Mouse (Mus musculus) kidney, postnatal 0 days (tissue): ENCODE measurements around the gene Arrb2. TPM values are rescaled to one million over a fixed set of nuclear protein-coding genes. Genes with fewer than 3 reads are reported as not detected.

Experiments
- ATAC-seq: fragments of 200-750 bp; cut with Nextera tagmentation; replicated peaks from 2 replicates; pipeline ENCODE4 v1.8.0; 2017; ENCODE audit warnings: low read depth, moderate number of reproducible peaks, moderate TSS enrichment, moderate library complexity; ENCODE audit not compliant: low FRiP score
- DNase-seq: peaks from one replicate; pipeline ENCODE4 v3.0.0-alpha.2; 2016; ENCODE audit warnings: low spot score
- H3K27ac ChIP-seq: fragments of 300-500 bp; sonication (generic); 2 replicates; pipeline ENCODE4 v1.5.1; 2014; ENCODE audit warnings: mild to moderate bottlenecking
- H3K27me3 ChIP-seq: fragments of 300-500 bp; sonication (generic); 2 replicates; pipeline ENCODE4 v1.6.1; 2014; ENCODE audit warnings: low read length, mixed read lengths; ENCODE audit not compliant: insufficient read depth
- H3K36me3 ChIP-seq: fragments of 300-500 bp; sonication (generic); 2 replicates; pipeline ENCODE4 v1.6.1; 2014; ENCODE audit warnings: low read length, mixed read lengths; ENCODE audit not compliant: insufficient read depth
- H3K4me1 ChIP-seq: fragments of 300-500 bp; sonication (generic); replicated peaks from 2 replicates; pipeline ENCODE4 v1.6.1; 2014; ENCODE audit warnings: antibody characterized with exemption, low read length, mixed read lengths; ENCODE audit not compliant: insufficient read depth
- H3K4me2 ChIP-seq: fragments of 300-500 bp; sonication (generic); 2 replicates; pipeline ENCODE4 v1.6.1; 2014; ENCODE audit warnings: mild to moderate bottlenecking, low read length, moderate library complexity, mixed read lengths
- H3K4me3 ChIP-seq: fragments of 300-500 bp; sonication (generic); replicated peaks from 2 replicates; pipeline ENCODE4 v1.5.1; 2014; ENCODE audit warnings: low read depth, low read length
- H3K9ac ChIP-seq: fragments of 300-500 bp; sonication (generic); 2 replicates; pipeline ENCODE4 v1.6.1; 2014; ENCODE audit warnings: low read depth, low read length
- H3K9me3 ChIP-seq: fragments of 300-500 bp; sonication (generic); replicated peaks from 2 replicates; pipeline ENCODE4 v1.6.1; 2016; ENCODE audit warnings: low read length, inconsistent platforms, mixed read lengths
- CTCF ChIP-seq: IDR thresholded peaks from 2 replicates; pipeline ENCODE4 v1.5.1; 2016; ENCODE audit warnings: antibody characterized with exemption, low read depth, mild to moderate bottlenecking, moderate library complexity
- WGBS: fragments of 180-500 bp; shearing (Covaris S2); extraction: QIAGEN DNeasy Blood & Tissue Kit; methylation state at CpG from one replicate; pipeline ENCODE4 v1.1.7; 2014; 5-methylcytosine and 5-hydroxymethylcytosine counted together
- polyA plus RNA-seq: library from polyadenylated mRNA; unstranded; fragments of >200 nt; fragmentation: Nextera tagmentation; extraction: Ambion mirVana; gene quantifications from 2 replicates; pipeline ENCODE4 v1.2.1, GENCODE M21; 2015

Arrb2 gene
- polyA plus RNA-seq, 1 experiment from 2014 or later = 13.5 TPM

DNA sequence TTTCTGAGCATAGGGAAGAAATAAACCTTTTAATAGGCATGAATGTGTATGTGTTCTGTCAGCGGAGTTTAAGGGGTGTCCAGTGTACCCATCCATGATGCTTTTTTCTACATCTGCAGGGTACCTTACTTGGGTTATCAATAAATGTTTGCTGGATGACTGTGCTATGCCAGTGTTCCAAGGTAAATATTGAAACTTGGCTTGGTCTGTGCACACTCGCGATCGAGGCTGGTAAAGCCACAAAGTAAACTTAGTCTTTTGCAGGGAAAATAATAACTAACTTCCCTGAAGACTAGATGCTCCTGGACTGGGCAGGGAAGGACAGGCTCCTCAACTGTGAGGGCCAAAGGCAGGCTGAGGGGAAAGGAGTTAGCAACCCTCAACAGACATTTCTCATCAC lies 8.2 kb downstream of the Arrb2 start:
- H3K36me3 ChIP-seq = 0 out of 2 replicates have a peak, but pooled peaks cover 25% of the 10 kb centered on the region

DNA sequence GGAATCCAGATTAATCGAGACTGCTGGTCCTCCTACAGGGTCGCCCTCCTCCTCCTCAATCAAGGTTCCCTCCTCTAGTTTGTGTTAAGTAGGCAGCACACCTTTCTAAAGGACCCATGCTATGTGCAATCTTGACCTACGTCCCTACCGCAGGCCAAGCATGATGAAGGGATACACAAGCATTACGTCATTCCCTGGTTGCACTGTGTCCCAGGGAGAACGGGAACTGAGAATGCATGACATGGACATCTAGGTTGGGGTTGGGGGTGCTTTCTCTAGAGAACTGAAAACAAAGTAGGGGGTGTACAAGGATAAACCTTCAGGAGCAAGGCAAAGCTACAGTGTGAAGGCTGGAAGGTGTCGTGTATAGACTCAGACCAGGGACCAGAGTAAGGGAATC lies 9.4 kb downstream of the Arrb2 start:
- Histone ChIP-seq H3K27ac (no peak overlapping the region), H3K36me3 (0 out of 2 replicates have a peak, but pooled peaks cover 19% of the 10 kb centered on the region), H3K27me3 (no peaks in the 10 kb centered on the region), H3K4me3 (no peak overlapping the region), H3K4me2 (no peak overlapping the region), H3K9me3 (no peaks in the 10 kb centered on the region), H3K4me1 (no peaks in the 10 kb centered on the region), H3K9ac (no peak overlapping the region)
- ATAC-seq (no peak), DNase-seq (no peak)
- 92% methylated on average over 7 of the region's 7 CpGs for WGBS
- TF ChIP-seq CTCF = no peak

More for the DNA sequence above, 8.2 kb downstream of the Arrb2 start:
- H3K4me1 ChIP-seq = no peaks in the 10 kb centered on the region
- DNase-seq (no peak), ATAC-seq (no peak)
- no peak for TF ChIP-seq CTCF
- no peaks in the 10 kb centered on the region for H3K27me3 ChIP-seq
- no peak overlapping the region for H3K4me3 ChIP-seq
- WGBS = 96% methylated on average over 4 of the region's 4 CpGs
- H3K9ac ChIP-seq = no peak overlapping the region
- H3K4me2 ChIP-seq = no peak overlapping the region
- H3K9me3 ChIP-seq = no peaks in the 10 kb centered on the region
- no peak overlapping the region for H3K27ac ChIP-seq

DNA sequence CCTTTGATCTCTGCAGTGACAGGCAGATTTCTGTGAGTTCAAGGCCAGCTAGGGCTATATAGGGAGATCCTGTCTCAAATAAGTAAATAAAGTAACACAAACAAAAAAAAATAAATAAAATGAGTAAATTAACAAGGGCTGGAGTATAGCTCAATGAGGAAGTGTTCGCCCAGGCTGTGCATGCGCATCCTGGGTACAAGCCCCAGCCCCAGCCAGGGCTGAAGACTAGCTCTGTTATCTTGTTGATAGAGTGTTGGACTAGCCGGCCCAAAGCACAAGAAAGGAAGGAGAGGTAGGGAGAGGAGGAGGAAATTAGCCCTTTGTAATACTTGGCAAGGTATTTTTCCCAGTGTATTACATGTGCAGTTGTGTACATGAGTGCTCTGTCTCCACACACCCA lies 11.5 kb downstream of the Arrb2 start:
- WGBS = 87% methylated on average over 3 of the region's 3 CpGs
- no peak overlapping the region for H3K4me3 ChIP-seq
- DNase-seq = no peak
- no peaks in the 10 kb centered on the region for H3K4me1 ChIP-seq
- no peak overlapping the region for H3K9ac ChIP-seq
- H3K4me2 ChIP-seq = no peak overlapping the region
- H3K27ac ChIP-seq = no peak overlapping the region
- 0 out of 2 replicates have a peak, but pooled peaks cover 11% of the 10 kb centered on the region for H3K36me3 ChIP-seq
- no peaks in the 10 kb centered on the region for H3K9me3 ChIP-seq
- ATAC-seq = no peak
- TF ChIP-seq CTCF = no peak
- H3K27me3 ChIP-seq = no peaks in the 10 kb centered on the region

DNA sequence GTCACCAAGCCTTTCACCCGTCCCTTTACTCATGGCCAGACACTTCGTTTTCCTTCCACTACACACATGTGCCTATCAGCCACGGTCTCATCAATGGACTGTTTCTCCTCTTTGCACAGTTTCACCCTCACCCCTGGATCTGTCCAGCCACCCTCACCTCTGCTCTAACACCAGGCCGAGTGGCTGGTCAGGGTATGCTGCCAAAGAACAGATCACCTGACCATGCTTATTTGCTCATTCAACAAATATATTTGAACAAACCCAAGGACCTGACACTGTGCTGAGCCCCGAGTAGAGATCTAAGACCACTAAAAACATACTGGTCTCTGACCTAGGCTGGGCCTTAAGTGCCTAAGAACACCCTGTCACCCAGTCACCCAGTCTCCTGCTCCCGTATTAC lies 12.2 kb downstream of the Arrb2 start:
- DNase-seq (no peak), ATAC-seq (no peak)
- 78% methylated on average over 6 of the region's 6 CpGs for WGBS
- H3K4me2 ChIP-seq = no peak overlapping the region
- no peak overlapping the region for H3K9ac ChIP-seq
- TF ChIP-seq CTCF = no peak
- H3K4me1 ChIP-seq = no peaks in the 10 kb centered on the region
- no peak overlapping the region for H3K4me3 ChIP-seq
- H3K27ac ChIP-seq = no peak overlapping the region
- 0 out of 2 replicates have a peak, but pooled peaks cover 4% of the 10 kb centered on the region for H3K36me3 ChIP-seq
- H3K27me3 ChIP-seq = no peaks in the 10 kb centered on the region
- no peaks in the 10 kb centered on the region for H3K9me3 ChIP-seq

DNA sequence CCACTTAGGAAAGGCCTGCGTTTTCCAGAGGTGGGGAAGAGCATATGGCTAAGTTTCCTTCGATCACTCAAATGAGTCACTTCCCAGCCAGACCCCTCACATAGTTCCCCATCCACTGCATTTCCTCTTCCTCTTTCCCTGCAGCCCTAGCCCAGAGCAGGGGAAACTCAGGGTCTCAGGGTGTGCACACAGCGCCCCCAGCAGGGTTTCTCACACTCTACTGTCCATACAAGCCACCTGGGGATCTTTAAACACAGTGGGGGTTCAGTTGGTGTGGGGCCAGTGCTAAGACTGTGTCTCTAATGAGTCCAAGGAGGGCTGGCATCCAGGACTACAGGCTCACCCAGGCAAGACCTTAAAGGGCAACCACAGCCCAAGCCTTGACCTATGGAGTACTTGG lies 14.3 kb downstream of the Arrb2 start:
- no peak for TF ChIP-seq CTCF
- Histone ChIP-seq H3K36me3 (no peaks in the 10 kb centered on the region), H3K9ac (no peak overlapping the region), H3K27ac (no peak overlapping the region), H3K27me3 (no peaks in the 10 kb centered on the region), H3K4me2 (no peak overlapping the region), H3K4me1 (no peaks in the 10 kb centered on the region), H3K9me3 (no peaks in the 10 kb centered on the region), H3K4me3 (no peak overlapping the region)
- ATAC-seq (no peak), DNase-seq (no peak)
- WGBS = 44% methylated on average over 3 of the region's 3 CpGs

DNA sequence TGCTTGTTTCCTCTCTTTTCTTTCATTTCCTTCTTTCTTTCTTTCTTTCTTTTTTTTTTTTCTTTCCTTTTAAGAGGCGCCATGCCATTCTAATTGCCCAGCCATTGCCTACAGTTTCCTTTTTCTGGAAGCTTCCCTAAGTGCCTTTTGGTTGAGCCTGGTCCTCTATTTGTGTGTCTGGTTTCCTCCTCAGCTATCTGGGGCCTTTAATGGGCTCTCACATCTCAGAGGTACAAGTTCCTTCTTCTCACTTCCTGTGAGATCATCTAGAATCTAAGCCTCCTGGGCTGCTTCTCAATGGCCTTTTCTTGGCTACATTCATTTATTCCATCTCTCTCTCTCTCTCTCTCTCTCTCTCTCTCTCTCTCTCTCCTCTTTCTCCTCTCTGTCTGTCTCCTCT lies 14.9 kb downstream of the Arrb2 start:
- TF ChIP-seq CTCF = no peak
- H3K4me1 ChIP-seq = no peaks in the 10 kb centered on the region
- 94% methylated on average over 1 of the region's 1 CpGs for WGBS
- no peaks in the 10 kb centered on the region for H3K9me3 ChIP-seq
- H3K9ac ChIP-seq = no peak overlapping the region
- H3K4me2 ChIP-seq = no peak overlapping the region
- H3K36me3 ChIP-seq = no peaks in the 10 kb centered on the region
- DNase-seq = no peak
- no peak overlapping the region for H3K27ac ChIP-seq
- H3K27me3 ChIP-seq = no peaks in the 10 kb centered on the region
- no peak overlapping the region for H3K4me3 ChIP-seq
- no peak for ATAC-seq

DNA sequence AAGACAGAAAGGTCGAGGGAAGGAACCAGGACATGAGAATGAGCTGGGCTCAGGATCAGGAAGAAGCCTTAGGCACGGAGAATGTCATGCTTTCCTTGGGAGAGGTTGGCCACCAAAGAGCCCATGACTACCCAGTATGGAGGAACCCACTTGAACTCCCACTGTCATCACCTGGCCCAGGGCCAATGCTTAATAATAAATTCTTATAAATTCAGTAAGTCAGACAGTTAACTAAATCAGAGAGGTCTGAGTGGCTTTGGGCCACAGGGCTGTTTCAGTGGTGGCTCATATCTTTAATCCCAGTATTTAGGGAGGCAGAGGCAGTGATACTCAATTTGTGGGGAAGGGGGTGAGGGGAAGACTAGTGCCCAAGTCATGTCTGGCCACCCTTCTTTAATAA lies 18.5 kb downstream of the Arrb2 start:
- no peak for TF ChIP-seq CTCF
- no peak for DNase-seq
- Histone ChIP-seq H3K9me3 (no peaks in the 10 kb centered on the region), H3K27me3 (no peaks in the 10 kb centered on the region), H3K4me2 (no peak overlapping the region), H3K9ac (no peak overlapping the region), H3K27ac (no peak overlapping the region), H3K4me1 (no peaks in the 10 kb centered on the region), H3K4me3 (no peak overlapping the region), H3K36me3 (0 out of 2 replicates have a peak, but pooled peaks cover 6% of the 10 kb centered on the region)
- no peak for ATAC-seq
- 76% methylated on average over 2 of the region's 2 CpGs for WGBS
